Mouse (Mus musculus): Measurements from ENCODE around the gene Polr3k. TPM values are rescaled to one million over a fixed set of nuclear protein-coding genes. Genes with fewer than 3 reads are reported as not detected.

Gene Polr3k
- polyA plus RNA-seq (2014; fragmentation: Illumina TruSeq; extraction: RNeasy Lipid Tissue Mini Kit (QIAGEN cat#74804); ENCODE audit: low read depth, low replicate concordance) = 24.3 TPM

DNA sequence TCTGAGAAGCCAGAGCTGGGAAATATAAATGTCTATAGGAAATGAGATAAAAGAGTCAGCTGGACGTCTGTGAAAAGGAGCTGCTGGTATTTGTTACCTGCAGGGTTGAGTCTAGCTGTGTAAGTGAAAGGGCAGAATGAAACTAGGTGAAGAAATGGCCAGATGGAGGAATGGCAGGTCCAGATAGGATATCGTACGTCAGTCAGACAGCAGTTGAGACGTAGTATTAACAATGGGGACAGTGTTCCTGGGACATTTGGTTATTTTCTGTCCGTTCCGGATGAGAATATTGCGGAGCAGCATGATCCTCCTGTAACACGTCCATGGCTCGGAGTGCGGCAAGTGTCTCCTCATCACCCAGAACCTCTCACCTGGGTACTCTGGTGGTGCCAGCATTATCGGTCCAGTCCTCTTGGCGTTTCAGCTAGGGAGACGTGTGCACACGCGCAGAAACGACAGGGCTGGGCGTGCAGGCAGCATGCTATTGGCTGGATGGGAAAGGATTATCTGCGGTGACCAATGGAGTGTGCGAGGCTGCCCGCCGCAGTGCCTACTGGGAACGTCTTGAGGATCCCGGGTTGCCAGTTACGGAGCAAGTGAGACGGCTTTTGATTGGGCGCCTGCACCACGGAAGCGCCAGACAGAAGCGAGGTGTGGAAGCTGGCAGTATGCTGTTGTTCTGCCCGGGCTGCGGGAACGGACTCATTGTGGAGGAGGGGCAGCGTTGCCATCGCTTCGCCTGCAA, at the start of gene Polr3k:
Gene Polr3k (plus strand): TSS at position 547 of the 745 bp plus-strand sequence.

DNA sequence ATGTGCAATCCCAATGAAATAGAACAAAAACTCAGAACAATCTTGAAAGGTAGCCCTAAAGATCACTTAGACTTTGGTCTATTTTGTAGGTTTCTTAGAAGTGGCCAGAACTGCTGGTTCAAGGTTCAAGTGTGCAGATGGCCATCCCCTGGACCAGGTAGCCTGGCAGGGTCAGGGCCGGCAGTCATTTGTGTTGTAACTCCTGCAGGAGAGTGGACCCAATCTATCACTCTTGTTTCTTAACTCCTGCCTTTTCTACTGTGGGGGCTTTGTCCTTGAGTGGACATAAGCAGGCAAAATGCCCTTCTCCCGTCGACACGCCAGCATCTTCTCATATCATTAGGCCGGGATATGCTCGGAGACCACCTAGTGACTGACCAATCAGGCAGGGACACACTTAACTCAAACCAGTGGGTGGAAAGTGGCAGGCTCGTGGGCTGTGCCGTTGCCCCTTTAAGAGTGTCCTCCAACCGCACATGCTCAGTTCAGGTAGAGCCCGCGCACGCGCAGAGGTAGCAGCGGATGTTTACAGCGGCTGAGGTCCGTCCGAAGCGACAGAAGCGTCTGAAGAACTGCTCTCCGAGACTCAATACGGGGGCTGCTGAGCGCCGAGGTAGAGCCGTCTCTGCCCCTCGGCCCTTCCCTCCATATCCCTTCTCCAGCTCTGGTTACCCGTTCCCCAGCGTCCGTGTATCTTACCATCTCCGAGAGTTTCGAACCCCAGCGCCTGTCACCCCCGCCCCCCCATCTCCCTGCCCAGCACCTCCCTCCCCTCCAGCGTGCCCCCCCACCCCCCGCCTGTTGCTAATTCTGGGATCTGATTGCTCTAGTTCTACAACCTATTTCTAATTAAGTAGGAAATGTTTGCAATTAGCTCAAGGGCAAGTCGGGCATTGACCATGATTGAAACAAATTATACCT, 26.5 kb upstream of the Polr3k start, which contains the start of gene Pcmtd2:
Gene Pcmtd2 (plus strand): TSS at position 483 of the 921 bp plus-strand sequence.

Other genes with a start within 250 kb of the Polr3k start
- not detected for gene Gm29797, start 207.3 kb upstream of the Polr3k start, polyA plus RNA-seq (2014; fragmentation: Illumina TruSeq; extraction: RNeasy Lipid Tissue Mini Kit (QIAGEN cat#74804); ENCODE audit: low read depth, low replicate concordance)
- not detected for gene Sox18, start 192.7 kb upstream of the Polr3k start, polyA plus RNA-seq (2014; fragmentation: Illumina TruSeq; extraction: RNeasy Lipid Tissue Mini Kit (QIAGEN cat#74804); ENCODE audit: low read depth, low replicate concordance)
- gene Tcea2, start 184.0 kb upstream of the Polr3k start, polyA plus RNA-seq (2014; fragmentation: Illumina TruSeq; extraction: RNeasy Lipid Tissue Mini Kit (QIAGEN cat#74804); ENCODE audit: low read depth, low replicate concordance) = 1.4 TPM
- 1.7 TPM for gene Rgs19, start 170.4 kb upstream of the Polr3k start, polyA plus RNA-seq (2014; fragmentation: Illumina TruSeq; extraction: RNeasy Lipid Tissue Mini Kit (QIAGEN cat#74804); ENCODE audit: low read depth, low replicate concordance)
- gene Lkaaear1, start 165.9 kb upstream of the Polr3k start, polyA plus RNA-seq (2014; fragmentation: Illumina TruSeq; extraction: RNeasy Lipid Tissue Mini Kit (QIAGEN cat#74804); ENCODE audit: low read depth, low replicate concordance) = not detected
- gene Oprl1, start 149.3 kb upstream of the Polr3k start, polyA plus RNA-seq (2014; fragmentation: Illumina TruSeq; extraction: RNeasy Lipid Tissue Mini Kit (QIAGEN cat#74804); ENCODE audit: low read depth, low replicate concordance) = not detected
- gene Myt1, start 101.0 kb upstream of the Polr3k start, polyA plus RNA-seq (2014; fragmentation: Illumina TruSeq; extraction: RNeasy Lipid Tissue Mini Kit (QIAGEN cat#74804); ENCODE audit: low read depth, low replicate concordance) = not detected
- 59.3 TPM for gene Pcmtd2, start 26.5 kb upstream of the Polr3k start, polyA plus RNA-seq (2014; fragmentation: Illumina TruSeq; extraction: RNeasy Lipid Tissue Mini Kit (QIAGEN cat#74804); ENCODE audit: low read depth, low replicate concordance)
- gene Gm14496, start 126.8 kb downstream of the Polr3k start, polyA plus RNA-seq (2014; fragmentation: Illumina TruSeq; extraction: RNeasy Lipid Tissue Mini Kit (QIAGEN cat#74804); ENCODE audit: low read depth, low replicate concordance) = not detected